Mouse (Mus musculus): Measurements from ENCODE around the gene Ugt2b38.
"Not testable (repeated sequence)": the region's sequence is repeated elsewhere in the genome, so short reads cannot be mapped to it uniquely, and the experiment has no call there.

Gene Ugt2b38

DNA sequence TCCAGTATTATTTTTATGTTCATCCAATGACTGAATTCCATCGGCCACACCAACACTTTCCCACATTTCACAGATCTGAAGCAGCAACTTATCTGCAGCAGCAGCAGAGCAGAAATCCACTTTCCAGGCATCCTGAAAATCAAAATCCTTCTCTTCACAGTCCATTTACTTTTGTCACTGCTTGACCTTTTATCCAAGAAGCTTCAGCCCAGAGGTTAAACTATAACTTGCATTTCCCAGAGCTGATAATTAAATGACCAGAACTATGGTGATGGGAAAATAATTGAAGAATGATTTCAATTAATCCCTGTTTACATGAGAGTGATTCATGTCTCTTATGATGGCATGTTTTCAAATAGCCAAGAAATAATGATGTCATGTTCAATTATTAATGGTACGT is at the start of gene Ugt2b38:
Ugt2b38 (minus strand) TSS at position 163 of the 400 bp plus-strand sequence.
- in situ Hi-C loops (cut with MboI; ENCODE audit: low sequenced_read_pairs): not testable (repeated sequence)

DNA sequence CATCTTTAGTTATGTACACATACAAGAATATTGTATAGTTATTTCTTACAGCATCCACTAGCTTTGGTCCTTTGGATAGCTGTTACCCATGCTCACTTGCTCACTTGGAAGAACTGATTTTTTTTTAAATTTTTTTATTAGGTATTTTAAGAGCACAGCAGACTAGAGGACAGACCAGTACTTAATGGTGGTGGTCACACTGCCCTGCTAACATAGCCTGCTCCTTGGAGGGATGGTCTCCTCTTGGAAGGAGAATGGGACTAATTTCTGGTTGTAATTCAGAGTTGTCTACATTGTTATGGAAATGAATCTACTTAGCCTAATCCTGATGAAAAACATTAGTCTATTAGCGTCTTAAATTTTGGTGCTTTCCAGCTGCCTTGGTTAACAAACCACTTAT is 34.8 kb upstream of the Ugt2b38 start:
- in situ Hi-C loops (cut with MboI; ENCODE audit: low sequenced_read_pairs): no loop called here

DNA sequence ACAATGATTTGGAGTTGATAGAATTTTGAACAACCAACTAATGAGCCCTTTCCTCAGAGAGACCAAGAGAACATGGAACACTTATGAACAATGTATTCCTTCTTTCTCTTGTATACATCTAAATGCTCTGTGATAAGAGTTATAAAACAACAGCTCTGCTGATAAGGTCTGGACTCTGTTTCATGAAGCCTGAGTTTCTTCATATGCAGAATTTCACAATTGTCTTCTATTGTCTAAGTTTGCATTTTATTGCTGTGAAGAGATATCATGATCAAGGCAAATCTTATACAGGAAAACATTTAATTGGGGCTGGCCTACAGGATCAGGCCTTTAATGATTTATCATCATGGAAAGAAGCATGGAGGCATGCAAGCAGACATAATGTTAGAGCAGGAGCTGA is 33.7 kb upstream of the Ugt2b38 start:
- in situ Hi-C loops (cut with MboI; ENCODE audit: low sequenced_read_pairs): no loop called here

DNA sequence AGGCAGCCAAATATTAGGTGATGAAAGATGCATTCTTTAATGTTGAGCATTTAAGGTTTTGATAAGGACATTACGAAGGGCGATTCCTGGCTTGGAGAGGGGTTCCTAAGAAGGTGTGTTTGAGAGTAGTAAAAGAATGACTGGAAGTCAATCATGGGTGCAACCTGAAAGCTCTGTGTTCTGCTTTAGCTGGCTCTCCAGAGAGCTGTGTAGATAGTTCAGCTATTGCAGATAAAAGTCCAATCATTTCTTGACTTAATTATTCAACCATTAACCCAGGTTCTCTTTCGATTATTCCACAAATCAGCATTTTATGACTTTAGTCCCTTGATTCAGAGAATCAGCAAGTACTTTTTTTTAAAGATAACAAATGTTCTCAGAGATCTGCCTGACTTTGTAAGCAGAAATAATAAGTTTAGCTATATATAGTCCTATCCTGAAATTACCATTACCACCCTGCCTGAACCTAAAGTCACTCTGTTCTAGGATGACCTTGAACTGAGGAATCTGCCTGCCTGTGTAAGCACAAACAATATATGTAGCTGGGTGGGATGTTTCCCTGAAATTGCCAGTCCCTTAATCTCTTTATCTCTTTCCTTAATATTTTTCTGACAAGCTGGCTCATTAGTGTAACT is 32.3 kb upstream of the Ugt2b38 start:
- in situ Hi-C loops (cut with MboI; ENCODE audit: low sequenced_read_pairs): no loop called here

DNA sequence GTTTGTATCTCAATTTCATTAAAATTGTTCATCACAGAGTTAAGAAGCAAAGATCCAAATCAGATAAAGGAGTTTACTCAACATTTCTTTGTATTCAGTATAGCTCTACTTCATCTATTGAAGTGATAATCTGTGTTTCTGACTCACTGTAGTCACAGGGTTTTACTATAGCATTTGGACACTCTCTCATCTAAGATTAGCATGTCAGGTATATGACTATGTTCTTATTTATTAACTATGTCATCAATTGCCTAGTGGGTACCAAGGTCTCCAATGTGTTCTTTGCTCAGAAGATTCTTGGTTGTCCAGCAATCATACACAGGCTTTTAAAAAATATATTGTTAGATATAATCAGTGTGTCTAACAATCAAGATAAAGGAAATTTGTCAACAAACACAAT is 31.5 kb upstream of the Ugt2b38 start:
- in situ Hi-C loops (cut with MboI; ENCODE audit: low sequenced_read_pairs): no loop called here

DNA sequence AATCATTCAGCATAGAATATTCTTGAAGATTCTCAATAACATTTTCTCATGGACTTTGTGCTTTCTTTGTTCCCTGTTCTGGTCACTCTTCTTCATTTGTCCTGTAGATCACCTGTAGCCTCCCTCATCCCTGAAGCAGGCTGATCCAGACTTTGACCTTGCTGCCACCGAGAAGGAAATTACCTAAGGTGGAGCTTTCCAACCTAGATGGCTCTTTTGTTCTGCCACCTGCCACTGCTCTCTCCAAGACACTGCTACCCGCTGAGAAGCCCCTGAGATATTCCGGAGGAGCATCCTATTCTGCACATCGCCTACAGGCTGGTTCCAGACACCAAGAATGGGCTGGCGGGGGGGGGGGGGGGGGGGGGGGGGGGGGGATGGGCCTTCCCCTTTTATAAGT is 28.5 kb upstream of the Ugt2b38 start:
- in situ Hi-C loops (cut with MboI; ENCODE audit: low sequenced_read_pairs): not testable (repeated sequence)

DNA sequence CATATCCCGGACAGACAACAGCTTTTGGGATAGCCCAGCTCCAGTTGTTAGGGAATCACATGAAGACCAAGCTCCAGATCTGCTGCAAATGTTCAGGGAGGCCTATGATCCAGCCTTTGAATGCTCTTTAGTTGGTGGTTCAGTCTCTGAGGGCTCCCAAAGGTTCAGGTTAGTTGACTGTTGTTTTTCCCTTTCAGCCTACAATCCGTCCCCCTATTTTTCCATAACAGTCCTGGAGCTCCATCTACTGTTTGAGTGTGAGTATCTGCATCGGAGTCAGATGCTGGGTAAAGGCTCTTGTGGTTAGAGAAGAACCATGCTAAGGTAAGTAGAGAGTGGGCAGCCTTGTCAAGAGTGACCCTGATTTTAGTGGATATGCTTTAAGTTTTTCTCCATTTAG is 12.3 kb upstream of the Ugt2b38 start:
- in situ Hi-C loops (cut with MboI; ENCODE audit: low sequenced_read_pairs): no loop called here

DNA sequence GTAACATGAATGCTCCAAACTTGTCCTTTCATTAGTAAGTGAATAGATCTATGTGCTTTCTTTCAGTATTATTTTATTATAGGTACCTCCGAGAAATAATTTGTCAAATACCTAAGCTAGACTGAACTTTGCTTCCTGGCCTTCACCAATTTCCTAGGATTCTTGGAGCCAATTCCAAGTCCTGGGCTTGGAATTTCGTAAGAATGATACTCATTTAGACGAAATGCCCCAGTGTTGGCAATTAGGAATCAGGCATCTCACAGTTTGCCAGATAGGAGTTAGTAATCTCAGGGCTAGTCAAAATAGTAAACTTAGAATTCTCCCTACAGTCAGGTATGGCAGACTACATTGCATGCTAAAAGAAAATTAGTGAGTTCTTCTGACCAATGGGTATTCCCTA is 1.7 kb upstream of the Ugt2b38 start:
- in situ Hi-C loops (cut with MboI; ENCODE audit: low sequenced_read_pairs): no loop called here

DNA sequence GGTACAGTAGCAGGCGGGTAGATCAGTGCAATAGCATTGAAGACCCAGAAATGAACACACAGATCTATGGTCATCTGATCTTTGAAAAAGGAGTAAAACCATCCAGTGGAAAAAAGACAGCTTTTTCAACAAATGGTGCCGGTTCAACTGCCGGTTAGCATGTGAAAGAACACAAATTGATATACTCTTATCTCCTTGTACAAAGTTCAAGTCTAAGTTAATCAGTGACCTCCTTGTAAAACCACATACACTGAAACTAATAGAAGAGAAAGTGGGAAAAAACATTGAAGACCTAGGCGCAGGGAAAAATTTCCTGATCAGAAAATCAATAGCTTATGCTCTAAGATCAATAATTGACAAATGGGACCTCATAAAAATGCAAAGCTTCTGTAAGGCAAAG is 27.0 kb downstream of the Ugt2b38 start:
- in situ Hi-C loops (cut with MboI; ENCODE audit: low sequenced_read_pairs): no loop called here

DNA sequence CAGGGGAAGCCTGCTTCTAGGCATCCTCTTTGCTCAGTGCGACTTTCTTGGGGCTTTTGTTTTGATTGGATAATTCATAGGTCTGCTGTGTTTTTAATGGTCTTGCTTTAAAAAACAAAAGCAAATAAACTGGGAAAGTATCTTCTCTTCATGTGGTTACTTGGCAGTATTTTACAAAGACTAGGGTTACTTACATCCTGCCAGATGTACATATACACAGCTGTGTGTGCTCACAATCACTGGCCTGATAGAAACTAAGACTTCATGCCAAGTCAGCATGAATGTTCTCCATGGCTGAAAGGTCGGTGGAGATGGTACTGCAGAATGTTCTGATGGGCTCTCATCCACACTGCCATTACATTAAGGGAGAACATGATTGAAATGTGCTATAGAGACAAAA is 33.2 kb downstream of the Ugt2b38 start:
- in situ Hi-C loops (cut with MboI; ENCODE audit: low sequenced_read_pairs): no loop called here

DNA sequence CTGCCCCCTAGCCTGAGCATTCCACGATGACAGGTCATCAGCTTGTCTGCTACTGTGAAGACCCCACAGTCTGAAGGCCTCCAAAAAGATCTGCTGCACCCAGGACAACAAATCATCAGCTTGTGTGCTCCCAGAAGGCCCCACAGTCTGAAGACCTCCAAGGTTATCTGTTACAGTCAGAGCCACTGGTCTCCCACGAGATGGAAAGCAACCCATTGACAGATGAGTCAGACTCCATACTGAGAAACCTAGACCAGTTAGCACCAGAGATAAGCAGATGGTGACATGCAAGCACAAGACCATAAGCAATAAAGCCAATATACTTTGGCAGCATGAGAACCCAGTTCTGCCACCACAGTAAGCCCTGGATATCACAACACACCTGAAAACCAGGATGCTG is 43.8 kb downstream of the Ugt2b38 start:
- in situ Hi-C loops (cut with MboI; ENCODE audit: low sequenced_read_pairs): no loop called here

DNA sequence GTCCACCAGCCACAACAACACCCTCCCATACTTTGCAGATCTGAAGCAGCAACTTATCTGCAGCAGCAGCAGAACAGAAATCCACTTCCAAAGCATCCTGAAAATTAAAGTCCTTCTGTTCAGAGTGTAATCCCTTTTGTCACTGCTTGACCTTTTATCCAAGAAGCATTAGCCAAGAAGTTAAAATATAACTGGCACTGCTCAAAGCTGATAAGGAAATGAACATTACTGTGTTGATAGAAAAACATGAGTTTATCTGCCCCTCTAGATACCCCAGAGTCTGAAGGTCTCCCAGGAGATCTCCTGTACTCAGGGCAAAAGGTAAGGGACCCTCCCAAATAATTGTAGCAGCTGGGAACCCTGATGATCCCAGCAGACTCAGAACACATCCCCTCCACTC is 44.2 kb downstream of the Ugt2b38 start:
- in situ Hi-C loops (cut with MboI; ENCODE audit: low sequenced_read_pairs): no loop called here

DNA sequence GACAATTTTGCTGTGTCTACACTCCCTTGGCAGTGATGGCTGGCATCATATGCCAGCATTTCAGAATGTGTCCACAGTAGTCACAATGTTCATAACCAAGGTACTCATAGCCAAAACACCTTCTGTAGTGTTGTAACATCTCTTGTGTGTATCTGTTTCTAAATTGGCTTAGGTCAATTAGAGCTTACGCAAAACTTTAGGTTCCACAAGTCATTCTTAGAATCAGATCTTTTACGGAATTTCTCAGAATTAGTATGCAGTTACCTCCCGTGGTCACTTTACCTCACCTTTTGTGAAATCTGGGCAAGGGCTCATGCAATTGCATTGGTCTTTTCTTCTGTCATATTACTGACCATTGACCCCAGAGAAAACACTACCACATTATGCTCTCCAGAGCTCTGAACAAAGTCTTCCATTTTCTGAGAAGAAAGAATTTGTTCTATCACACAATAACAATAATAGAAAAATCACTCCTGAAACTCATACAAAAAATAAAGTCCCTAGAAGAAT is 48.1 kb downstream of the Ugt2b38 start:
- in situ Hi-C loops (cut with MboI; ENCODE audit: low sequenced_read_pairs): no loop called here

DNA sequence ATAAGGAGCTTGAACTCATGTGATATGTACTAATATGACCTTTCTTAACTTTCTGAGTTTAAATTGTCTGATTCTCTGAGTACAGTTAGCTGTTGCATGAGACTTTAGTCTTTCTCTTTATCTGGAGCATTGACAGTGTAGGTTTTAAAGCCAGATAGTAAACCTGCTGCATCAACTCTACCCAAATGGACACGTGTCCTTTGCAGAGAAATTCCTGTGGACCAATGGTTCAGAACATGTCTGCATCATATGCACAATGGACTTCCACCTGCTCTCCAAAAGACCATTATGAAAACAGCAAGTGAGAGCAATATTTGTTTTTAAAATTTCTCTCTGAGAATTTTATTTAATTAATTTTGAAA is 50.5 kb downstream of the Ugt2b38 start:
- in situ Hi-C loops (cut with MboI; ENCODE audit: low sequenced_read_pairs): no loop called here

DNA sequence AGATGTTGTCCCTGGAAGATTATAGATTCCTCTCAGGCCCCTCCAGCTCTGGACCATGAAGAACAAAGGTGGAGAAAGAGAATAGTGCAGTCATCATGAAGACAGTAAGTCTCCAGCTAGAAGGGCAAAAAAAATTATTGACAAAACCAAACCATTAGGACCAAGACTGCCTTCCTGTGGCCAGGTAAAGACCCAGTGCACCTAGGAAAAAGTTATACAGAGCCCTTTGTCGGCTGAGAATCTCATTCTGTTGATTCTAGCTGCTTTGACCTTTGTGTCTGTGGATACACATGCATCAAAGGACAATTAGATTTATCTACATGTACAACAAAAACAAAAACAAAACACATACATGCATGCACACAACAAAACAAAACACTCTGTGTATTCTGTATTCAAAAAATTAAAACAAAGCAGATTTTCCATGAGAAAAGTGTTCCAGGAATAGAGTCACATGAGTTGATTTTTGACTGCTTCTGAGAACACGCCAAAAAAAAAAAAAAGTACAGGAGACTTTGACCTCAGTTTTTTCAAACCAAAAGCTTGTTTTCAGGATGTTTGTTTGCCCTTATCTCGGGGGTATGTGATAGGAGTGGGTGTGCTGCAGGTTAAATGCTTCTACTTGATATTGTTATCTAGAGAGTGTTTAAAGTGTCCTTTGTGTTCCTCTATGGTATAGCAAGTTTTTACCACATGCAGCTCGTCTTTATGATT is 51.1 kb downstream of the Ugt2b38 start:
- in situ Hi-C loops (cut with MboI; ENCODE audit: low sequenced_read_pairs): not testable (repeated sequence)
